Mouse (Mus musculus) cerebellum, adult 2 months (tissue): Measurements from ENCODE around the gene Akr1c19. TPM values are rescaled to one million over a fixed set of nuclear protein-coding genes. Genes with fewer than 3 reads are reported as not detected.

ENCODE experiments used
- DNase-seq, 2 experiments: peaks; one replicate each; pipeline ENCODE4 v3.0.0; 2021
- H3K27ac ChIP-seq: fragments of 200-500 bp; 2 replicates; pipeline ENCODE4 v1.5.1; 2012; ENCODE audit warnings: low read length, control low read depth, inconsistent platforms; ENCODE audit not compliant: insufficient read depth
- H3K27me3 ChIP-seq: fragments of 200-500 bp; 2 replicates; pipeline ENCODE4 v1.6.1; 2012; ENCODE audit warnings: inconsistent platforms, mild to moderate bottlenecking, low read length, moderate library complexity; ENCODE audit not compliant: control insufficient read depth, insufficient read depth
- H3K4me1 ChIP-seq: fragments of 200-500 bp; 2 replicates; pipeline ENCODE4 v1.6.1; 2011; ENCODE audit warnings: low read length; ENCODE audit not compliant: control insufficient read depth, insufficient read depth
- H3K4me3 ChIP-seq: fragments of 200-500 bp; replicated peaks from 2 replicates; pipeline ENCODE3; 2011; ENCODE audit warnings: mild to moderate bottlenecking, low read depth, low read length, control low read depth; ENCODE audit not compliant: insufficient read depth
- CTCF ChIP-seq: fragments of 200-500 bp; IDR thresholded peaks from 2 replicates; pipeline ENCODE4 v1.5.1; 2011; ENCODE audit warnings: low read depth, mild to moderate bottlenecking, control low read depth, low read length, moderate library complexity, borderline replicate concordance; ENCODE audit not compliant: insufficient read depth
- POLR2A ChIP-seq: fragments of 200-500 bp; IDR thresholded peaks from 2 replicates; pipeline ENCODE4 v1.6.1; 2011; ENCODE audit warnings: low read length, control low read depth, borderline replicate concordance; ENCODE audit not compliant: insufficient read depth
- WGBS: fragments of 180-500 bp; shearing (Covaris S2); methylation state at CpG from one replicate; pipeline ENCODE4 v1.1.7; 2018; 5-methylcytosine and 5-hydroxymethylcytosine counted together
- polyA plus RNA-seq: library from polyadenylated mRNA; depleted of rRNA; stranded (reverse); fragments of >200 nt; gene quantifications from 2 replicates; pipeline ENCODE4 v1.2.3, GENCODE M21; 2012; rRNA removed

Akr1c19 gene
- polyA plus RNA-seq, 1 experiment = not detected

DNA sequence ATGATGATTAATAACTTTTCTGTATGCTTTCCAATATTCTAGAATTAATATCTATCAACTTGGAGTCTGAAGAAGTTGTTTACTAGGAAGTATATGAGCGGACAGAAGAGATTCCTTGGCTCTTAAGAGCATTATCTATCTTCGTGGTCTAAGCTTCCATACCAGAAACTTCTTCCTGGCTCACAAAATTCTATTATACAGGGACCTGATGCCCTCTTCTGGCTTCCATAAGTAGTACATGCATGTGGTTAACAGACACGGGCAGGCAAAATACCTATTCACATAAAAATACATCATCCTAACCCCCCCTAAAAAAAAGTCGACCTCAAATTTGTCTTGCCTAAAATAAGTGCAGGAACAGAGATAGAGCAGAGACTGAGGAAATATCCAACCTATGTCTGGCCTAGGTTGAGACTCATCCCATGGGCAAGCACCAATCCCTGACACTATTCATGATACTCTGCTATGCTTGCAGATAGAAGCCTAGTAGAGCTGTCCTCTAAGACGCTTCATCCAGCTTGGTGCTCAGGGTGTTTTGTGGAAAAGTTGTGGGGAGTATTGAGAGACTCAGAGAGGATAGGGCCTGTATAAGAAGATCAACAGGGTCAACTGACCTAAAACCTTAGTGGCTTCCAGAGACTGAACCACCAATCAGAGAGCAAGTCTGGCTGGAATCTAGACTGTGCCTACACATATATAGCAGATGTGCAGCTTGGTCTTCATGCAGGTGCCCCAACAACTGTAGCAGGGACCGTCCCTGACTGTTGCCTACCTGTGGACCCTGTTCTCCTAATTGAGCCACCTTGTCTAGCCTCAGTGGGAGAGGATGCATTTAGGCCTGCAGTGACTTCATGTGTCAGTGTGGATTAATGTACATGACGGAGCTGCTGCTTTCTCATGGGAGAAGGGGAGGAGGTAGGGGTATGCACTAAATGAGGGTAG, 53.2 kb downstream of the Akr1c19 start:
- no peak for DNase-seq
- 34% methylated on average over 7 of the region's 7 CpGs for WGBS
- H3K27ac ChIP-seq = no peak overlapping the region
- no peaks in the 10 kb centered on the region for H3K27me3 ChIP-seq
- no peak overlapping the region for H3K4me3 ChIP-seq
- no peaks in the 10 kb centered on the region for H3K4me1 ChIP-seq
- TF ChIP-seq CTCF = no peak
- no peak for TF ChIP-seq POLR2A

DNA sequence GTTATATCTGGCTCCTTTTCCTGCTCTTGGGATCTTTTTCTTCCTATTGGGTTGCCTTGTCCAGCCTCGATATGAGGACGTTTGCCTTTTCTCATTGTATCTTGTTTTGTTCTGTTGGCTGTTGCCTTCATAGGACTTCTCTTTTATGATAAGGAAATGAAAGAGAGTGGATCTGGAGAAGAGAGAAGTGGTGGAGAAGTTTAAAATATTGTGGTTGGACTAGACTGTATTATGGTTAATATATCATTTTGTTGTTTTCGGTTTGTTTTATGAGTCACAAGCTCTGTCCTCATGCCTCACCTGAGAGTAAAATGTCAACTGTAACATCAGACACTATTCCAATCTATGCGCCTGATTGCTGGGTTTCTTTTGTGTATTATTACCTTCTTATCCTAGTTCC, 68.5 kb downstream of the Akr1c19 start:
- WGBS = 91% methylated on average over 4 of the region's 4 CpGs
- Histone ChIP-seq H3K27me3 (no peaks in the 10 kb centered on the region), H3K4me1 (no peaks in the 10 kb centered on the region), H3K27ac (no peak overlapping the region), H3K4me3 (no peak overlapping the region)
- no peak for DNase-seq
- TF ChIP-seq CTCF (no peak), POLR2A (no peak)

Other genes starting within 250 kb of the Akr1c19 start
- gene Akr1c14, start 179.7 kb upstream of the Akr1c19 start, polyA plus RNA-seq = 1.5 and 2.9 TPM in 2 replicates
- gene Akr1c18, start 78.0 kb upstream of the Akr1c19 start, polyA plus RNA-seq = not detected in 2 replicates
- 0.32 and 0.77 TPM in 2 replicates for gene Akr1c13, start 37.5 kb upstream of the Akr1c19 start, polyA plus RNA-seq
- gene Akr1c12, start 50.7 kb downstream of the Akr1c19 start, polyA plus RNA-seq = not detected in 2 replicates
- not detected in 2 replicates for gene Akr1c6, start 205.6 kb downstream of the Akr1c19 start, polyA plus RNA-seq